Mouse (Mus musculus): Measurements from ENCODE around the gene Pxylp1.
A peak's percentile ranks its signal among the peaks of the same experiment; 100 is the strongest.
"Not testable (repeated sequence)": the region's sequence is repeated elsewhere in the genome, so short reads cannot be mapped to it uniquely, and the experiment has no call there.

Pxylp1 gene

DNA sequence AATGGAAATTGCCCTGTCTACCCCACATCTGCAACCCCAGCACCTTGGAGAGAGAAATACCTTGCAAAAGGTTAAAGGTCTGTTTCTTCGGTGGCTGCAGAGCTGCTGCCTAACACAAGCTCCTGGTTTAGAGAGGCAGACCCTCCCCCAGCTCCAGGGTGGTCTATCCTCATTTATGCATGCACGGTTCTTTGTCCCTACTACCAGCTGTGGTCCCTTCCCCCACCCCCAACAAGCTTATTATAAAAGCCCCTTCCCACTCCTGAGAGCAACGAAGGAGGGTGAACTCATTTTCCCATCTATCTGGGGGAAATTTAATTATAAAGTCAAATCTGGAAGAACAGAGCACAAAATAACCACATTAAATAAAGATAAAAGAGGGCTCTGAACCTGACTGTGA is at the start of gene Pxylp1:
Gene Pxylp1, minus strand, starts transcription at position 124 of the 400 bp plus-strand sequence.
- DNase-seq (ENCODE audit: low spot score in 2 of 2) = no peak

GRCm38 (mm10) chr9:96938887-96939286 is 46.4 kb upstream of the Pxylp1 start:
- DNase-seq (ENCODE audit: low spot score in 2 of 2) = no peak

DNA sequence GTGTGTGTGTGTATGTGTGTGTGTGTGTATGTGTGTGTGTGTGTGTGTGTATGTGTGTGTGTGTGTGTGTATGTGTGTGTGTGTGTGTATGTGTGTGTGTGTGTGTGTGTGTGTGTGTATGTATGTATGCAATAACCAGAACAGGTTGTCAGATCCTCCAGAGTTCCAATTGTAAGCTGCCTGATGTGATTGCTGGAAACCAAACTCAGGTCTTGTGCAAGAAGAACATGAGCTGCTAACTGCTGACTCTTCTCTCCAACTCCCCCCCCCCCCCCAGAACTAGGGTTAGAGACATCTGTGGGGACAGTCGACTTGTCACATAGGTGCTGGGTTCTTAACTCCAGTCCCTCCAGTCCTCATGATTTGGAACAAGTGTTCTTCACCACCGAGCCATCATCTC is 44.0 kb upstream of the Pxylp1 start:
- not testable (repeated sequence) for DNase-seq (ENCODE audit: low spot score in 2 of 2)

GRCm38 (mm10) chr9:96935556-96936300 is 43.3 kb upstream of the Pxylp1 start:
- no peak for DNase-seq (ENCODE audit: low spot score in 2 of 2)

DNA sequence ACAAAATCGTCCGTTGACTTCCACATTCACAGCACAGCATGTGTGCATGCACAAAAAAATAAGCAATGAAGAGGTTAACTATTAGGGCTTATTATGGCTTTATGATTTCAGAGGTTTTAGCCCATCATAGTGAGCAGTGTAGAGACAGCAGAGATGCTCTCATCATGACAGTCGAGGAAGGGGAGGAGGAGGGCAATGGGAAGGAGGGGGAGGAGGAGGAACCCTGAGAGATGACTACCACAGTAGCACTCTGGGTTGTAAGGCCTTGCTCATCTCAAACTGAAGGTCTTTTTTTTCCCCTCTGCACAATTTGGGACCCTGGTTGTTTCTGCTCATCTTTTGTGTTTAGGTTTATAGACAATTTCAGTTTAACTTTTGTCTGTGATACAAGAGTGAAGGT is 42.3 kb upstream of the Pxylp1 start:
- no peak for DNase-seq (ENCODE audit: low spot score in 2 of 2)

- DNase-seq (ENCODE audit: low spot score in 2 of 2) = no peak
Measured at GRCm38 (mm10) chr9:96932751-96933150, 40.3 kb upstream of the Pxylp1 start.

DNA sequence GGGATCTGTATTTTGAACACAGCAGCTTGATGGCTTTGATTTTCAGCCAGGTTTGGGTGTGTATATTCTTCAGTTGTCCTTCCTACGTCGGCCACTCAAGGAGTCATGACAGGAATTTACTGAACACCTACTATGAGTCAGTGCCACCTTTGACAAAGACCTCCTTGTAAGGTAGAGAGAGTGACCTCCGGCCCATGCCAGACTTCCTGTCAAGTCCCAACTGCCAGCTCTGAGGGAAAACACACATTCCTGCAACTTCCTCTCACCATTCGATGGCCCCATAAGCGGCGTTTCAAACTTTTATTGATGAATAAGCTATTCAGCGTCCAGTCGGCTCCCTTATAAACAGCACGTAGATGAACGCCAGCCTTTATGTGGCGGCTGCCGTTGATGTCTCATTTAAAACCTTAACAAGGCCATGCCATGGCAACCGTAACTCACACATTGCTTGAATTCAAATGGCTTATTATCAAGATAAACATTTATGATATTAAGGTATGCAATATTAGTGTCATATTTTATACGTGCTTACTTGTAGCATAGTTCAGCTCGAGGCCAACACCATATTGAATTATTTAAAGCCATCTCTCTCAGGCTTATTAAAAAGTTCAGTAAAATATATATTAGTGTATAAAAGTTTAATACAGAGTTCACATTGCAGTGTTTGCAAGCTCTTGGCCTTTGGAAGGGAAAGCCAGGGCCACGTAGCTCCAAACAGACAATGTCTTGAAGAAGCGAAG is 31.3 kb upstream of the Pxylp1 start:
- no peak for DNase-seq (ENCODE audit: low spot score in 2 of 2)

DNA sequence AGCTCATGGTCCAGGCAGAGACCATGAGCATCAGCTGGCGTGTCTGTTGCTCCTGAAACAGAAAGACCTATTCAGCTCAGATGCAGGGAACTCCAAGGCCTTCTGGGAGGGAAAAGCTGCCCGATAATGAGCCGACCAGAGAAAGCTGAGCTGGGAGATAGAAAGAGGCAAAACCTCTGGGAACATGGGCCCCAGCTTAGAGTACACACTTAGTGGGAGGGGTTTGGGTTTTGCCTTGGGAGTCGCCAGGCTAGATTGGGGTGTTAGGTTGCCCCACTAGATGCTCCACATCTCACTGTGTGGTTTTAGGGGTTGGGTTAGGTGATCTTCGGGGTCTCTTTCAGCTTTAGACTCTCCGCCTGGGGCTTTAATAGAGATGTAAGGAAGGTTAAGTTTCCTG is 30.6 kb upstream of the Pxylp1 start:
- DNase-seq (ENCODE audit: low spot score in 2 of 2) = no peak

GRCm38 (mm10) chr9:96916620-96917538 is 24.4 kb upstream of the Pxylp1 start:
- peak; percentile 88 to 95 for DNase-seq (ENCODE audit: low spot score in 2 of 2)

GRCm38 (mm10) chr9:96916076-96916475 is 23.6 kb upstream of the Pxylp1 start:
- no peak for DNase-seq (ENCODE audit: low spot score in 2 of 2)

DNA sequence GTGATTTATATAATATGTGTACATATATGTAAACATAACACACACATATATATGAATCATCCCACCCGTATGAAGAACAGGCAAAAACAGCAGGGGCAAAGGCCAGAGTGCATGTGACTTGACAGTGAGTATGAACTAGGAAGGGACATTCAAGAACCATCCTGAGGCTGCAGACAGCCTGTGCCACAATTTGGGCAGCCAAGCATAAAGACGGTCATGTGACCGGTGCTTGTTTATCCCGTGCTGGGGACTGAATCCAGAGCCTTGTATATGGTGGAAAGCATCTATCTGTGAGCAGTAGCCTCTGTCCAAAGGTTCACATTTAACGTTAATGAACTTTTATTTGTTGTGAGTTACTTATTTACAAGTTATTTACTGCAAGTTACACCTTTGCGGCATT is 22.4 kb upstream of the Pxylp1 start:
- no peak for DNase-seq (ENCODE audit: low spot score in 2 of 2)

DNA sequence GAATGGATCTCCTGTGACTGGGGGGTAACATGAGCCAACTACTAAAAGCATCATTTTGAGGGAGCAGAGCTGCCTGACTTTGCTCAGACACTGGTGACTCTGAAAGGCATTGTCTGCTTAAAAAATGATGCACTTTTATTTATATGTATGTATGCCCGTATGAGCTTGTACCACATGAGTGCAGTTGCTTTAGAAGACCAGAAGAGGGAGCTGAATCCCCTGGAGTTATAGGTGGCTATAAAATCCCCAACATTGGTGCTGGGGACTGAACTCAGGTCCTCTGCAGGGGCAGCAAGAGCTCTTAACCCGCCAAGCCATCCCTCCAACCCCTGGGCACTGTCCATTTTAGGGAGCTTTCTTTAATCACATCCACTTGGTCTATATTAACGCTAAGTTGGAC is 21.5 kb upstream of the Pxylp1 start:
- DNase-seq (ENCODE audit: low spot score in 2 of 2) = no peak

GRCm38 (mm10) chr9:96909503-96909902 is 17.0 kb upstream of the Pxylp1 start:
- no peak for DNase-seq (ENCODE audit: low spot score in 2 of 2)

DNA sequence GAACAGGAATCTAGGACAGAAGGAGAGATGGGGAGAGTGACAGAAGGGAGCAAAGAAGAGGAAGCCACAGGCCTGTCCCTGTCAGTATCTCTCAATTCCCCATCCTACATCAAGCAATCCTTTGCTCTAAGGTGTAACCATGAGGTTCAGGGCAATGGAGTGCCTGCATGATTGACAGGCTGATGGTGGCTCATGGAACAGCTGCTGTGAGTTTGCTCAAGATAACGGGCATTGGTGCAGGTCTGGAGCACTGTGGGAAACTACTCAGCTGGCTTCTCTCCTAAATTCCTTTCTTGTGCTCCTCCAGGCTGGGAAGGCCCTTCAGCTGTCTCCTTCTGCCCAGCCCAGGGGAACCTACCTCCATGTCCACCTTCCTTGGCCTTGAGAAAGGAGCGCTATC is 16.3 kb upstream of the Pxylp1 start:
- DNase-seq (ENCODE audit: low spot score in 2 of 2) = no peak

DNA sequence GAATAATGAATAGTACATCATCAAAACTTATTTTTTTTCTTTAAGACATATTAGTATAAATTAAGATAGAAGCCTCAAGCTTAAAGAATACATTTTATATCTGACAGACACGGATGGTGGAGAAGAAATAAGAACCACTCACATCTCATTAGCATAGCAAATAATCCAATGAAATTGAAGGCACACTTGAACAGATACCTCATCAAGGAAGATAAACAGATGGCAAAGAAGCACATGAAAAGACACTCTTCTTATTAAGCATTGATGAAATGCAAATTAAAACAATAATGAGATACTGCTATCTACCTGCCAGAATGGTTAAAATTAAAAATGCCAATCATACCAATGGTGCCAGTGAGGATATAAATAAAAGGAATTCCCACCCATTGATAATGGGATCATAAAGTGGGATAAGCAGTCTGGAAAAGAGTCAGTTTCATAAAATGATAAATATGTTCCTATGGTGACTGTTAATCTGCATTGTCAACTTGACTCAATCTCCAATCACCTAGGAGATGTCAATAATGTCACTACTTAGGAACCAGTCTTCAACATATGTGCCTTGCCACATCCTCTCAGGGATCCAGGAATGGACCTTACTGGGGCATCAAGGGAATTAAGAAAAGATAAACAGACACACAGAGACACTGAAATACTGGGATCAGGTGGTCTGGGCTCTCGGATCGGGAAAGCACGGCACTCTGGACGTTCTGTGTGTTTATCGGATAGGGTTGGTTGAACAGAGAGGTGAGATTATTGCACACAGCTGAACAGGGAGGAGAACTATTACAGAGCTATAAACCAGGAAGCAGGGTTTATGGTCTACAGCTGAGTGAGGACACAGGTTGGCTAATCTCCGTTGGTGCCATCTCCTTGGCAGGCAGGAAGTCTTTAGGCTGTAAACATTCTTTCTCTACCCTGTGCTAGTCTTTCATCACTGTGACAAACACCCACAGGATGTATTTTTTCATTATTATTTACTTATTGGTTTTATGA is 12.2 kb upstream of the Pxylp1 start:
- DNase-seq (ENCODE audit: low spot score in 2 of 2) = no peak

GRCm38 (mm10) chr9:96899717-96900116 is 7.2 kb upstream of the Pxylp1 start:
- DNase-seq (ENCODE audit: low spot score in 2 of 2) = no peak

DNA sequence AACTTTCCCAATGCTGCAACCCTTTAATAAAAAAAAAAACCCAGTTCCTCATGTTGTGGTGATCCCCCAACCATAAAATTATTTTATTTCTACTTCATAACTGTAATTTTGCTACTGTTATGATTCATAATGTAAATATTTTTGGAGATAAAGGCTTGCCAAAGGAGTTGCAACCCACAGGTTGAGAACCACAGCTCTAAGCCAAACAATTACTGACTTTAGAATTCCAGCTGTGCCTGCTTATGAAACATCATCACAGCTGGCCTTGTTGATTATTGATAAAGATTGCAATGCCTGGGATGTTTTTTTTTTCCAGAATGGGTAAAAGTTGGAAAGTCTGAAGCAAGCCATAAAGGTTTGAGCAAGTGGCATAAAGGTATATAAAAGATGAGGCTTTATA is 6.5 kb upstream of the Pxylp1 start:
- DNase-seq (ENCODE audit: low spot score in 2 of 2) = no peak

- no peak for DNase-seq (ENCODE audit: low spot score in 2 of 2)
Measured at GRCm38 (mm10) chr9:96896690-96897089, 4.2 kb upstream of the Pxylp1 start.

GRCm38 (mm10) chr9:96893582-96893981 is 1.1 kb upstream of the Pxylp1 start:
- DNase-seq (ENCODE audit: low spot score in 2 of 2) = no peak

DNA sequence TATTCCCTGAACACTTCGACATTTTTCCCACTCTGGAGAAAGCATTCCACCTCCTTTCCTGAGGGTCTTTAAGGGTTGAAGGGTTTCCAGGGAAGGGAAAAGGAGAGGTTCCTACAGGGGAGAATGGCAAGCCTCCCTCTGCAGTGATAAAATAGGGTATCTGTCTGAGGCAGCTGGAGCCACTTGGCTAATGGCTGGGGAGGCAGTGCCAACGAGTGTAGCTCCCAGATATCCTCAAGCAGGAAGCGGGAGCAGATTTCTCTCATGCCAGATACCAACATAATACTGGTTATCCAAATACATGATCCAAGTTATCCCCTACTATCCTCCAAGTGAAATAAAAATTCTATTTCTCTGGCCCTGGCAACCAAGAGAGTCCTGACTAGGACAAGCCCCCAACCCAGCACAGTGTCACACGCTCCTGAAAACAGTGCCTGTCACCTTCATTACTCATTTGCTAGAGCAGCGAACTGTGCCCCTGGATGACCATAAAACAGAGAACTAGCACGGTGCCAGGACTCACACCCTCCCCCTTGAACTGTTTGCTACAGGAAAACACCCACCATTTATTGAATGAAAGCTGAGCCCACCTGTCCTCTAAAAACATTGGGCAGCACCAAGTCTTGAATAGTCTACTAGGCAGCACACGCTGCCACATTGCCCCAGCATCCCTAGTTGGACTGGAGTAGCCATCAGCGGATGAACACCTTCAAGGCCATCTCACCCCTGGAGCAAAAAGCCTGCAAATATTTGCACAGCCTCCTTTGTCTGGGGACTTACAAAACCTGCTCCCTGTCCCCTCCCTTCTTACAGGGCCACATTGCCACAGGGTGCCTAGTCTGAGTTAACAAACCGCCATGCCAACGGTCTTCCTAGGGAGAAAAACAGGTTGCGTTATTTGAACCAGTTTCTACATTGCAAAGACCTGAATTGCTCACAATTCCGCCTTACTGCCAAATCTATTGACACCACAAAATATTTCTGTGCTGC is 833 bp downstream of the Pxylp1 start:
- DNase-seq (ENCODE audit: low spot score in 2 of 2) = no peak
